Mouse (Mus musculus): ENCODE results near the gene Ankrd13d.

Gene Ankrd13d

GRCm38 (mm10) chr19:4282898-4283553 lies at the start of gene Ankrd13d:
Gene Ankrd13d (minus strand): TSS chr19:4283137.
- peak; percentile 88 for DNase-seq (ENCODE audit: low spot score)

GRCm38 (mm10) chr19:4332653-4333052 lies 49.7 kb upstream of the Ankrd13d start:
- DNase-seq (ENCODE audit: low spot score): no peak

GRCm38 (mm10) chr19:4331273-4331672 lies 48.3 kb upstream of the Ankrd13d start:
- no peak for DNase-seq (ENCODE audit: low spot score)

GRCm38 (mm10) chr19:4330603-4331002 lies 47.7 kb upstream of the Ankrd13d start:
- DNase-seq (ENCODE audit: low spot score): no peak

GRCm38 (mm10) chr19:4328737-4329304 lies 45.9 kb upstream of the Ankrd13d start:
- DNase-seq (ENCODE audit: low spot score): no peak

- no peak for DNase-seq (ENCODE audit: low spot score)
Measured at GRCm38 (mm10) chr19:4326881-4327280, 43.9 kb upstream of the Ankrd13d start.

- no peak for DNase-seq (ENCODE audit: low spot score)
Measured at GRCm38 (mm10) chr19:4326106-4326505, 43.2 kb upstream of the Ankrd13d start.

GRCm38 (mm10) chr19:4322134-4322533 lies 39.2 kb upstream of the Ankrd13d start:
- no peak for DNase-seq (ENCODE audit: low spot score)

GRCm38 (mm10) chr19:4321622-4322021 lies 38.7 kb upstream of the Ankrd13d start:
- no peak for DNase-seq (ENCODE audit: low spot score)

GRCm38 (mm10) chr19:4319272-4319671 lies 36.3 kb upstream of the Ankrd13d start:
- DNase-seq (ENCODE audit: low spot score): no peak

GRCm38 (mm10) chr19:4317181-4317580 lies 34.2 kb upstream of the Ankrd13d start:
- DNase-seq (ENCODE audit: low spot score): no peak

GRCm38 (mm10) chr19:4315223-4315944 lies 32.4 kb upstream of the Ankrd13d start:
- DNase-seq (ENCODE audit: low spot score): no peak

GRCm38 (mm10) chr19:4309776-4310185 lies 26.8 kb upstream of the Ankrd13d start:
- peak; percentile 33 for DNase-seq (ENCODE audit: low spot score)

- DNase-seq (ENCODE audit: low spot score): no peak
Measured at GRCm38 (mm10) chr19:4309302-4309701, 26.4 kb upstream of the Ankrd13d start.

- no peak for DNase-seq (ENCODE audit: low spot score)
Measured at GRCm38 (mm10) chr19:4306190-4306577, 23.2 kb upstream of the Ankrd13d start, which contains the start of gene Grk2. Gene Grk2 (minus strand): TSS chr19:4306222.

GRCm38 (mm10) chr19:4305491-4306189 lies 22.7 kb upstream of the Ankrd13d start:
- DNase-seq (ENCODE audit: low spot score): no peak

GRCm38 (mm10) chr19:4304871-4305321 lies 22.0 kb upstream of the Ankrd13d start:
- DNase-seq (ENCODE audit: low spot score): no peak

GRCm38 (mm10) chr19:4304251-4304821 lies 21.4 kb upstream of the Ankrd13d start:
- DNase-seq (ENCODE audit: low spot score): no peak

- DNase-seq (ENCODE audit: low spot score): no peak
Measured at GRCm38 (mm10) chr19:4303640-4303995, 20.7 kb upstream of the Ankrd13d start.

- no peak for DNase-seq (ENCODE audit: low spot score)
Measured at GRCm38 (mm10) chr19:4302936-4303639, 20.2 kb upstream of the Ankrd13d start.

All from left cerebral cortex, adult 11 months (tissue).